Mouse (Mus musculus) retina, adult 2 months (tissue): ENCODE data around the gene Panx2.
A peak's percentile ranks its signal among the peaks of the same experiment; 100 is the strongest.

Source experiments
- DNase-seq: peaks from one replicate; pipeline ENCODE4 v3.0.0-alpha.2; 2012; ENCODE audit warnings: low read depth, low spot score

The Panx2 gene

DNA sequence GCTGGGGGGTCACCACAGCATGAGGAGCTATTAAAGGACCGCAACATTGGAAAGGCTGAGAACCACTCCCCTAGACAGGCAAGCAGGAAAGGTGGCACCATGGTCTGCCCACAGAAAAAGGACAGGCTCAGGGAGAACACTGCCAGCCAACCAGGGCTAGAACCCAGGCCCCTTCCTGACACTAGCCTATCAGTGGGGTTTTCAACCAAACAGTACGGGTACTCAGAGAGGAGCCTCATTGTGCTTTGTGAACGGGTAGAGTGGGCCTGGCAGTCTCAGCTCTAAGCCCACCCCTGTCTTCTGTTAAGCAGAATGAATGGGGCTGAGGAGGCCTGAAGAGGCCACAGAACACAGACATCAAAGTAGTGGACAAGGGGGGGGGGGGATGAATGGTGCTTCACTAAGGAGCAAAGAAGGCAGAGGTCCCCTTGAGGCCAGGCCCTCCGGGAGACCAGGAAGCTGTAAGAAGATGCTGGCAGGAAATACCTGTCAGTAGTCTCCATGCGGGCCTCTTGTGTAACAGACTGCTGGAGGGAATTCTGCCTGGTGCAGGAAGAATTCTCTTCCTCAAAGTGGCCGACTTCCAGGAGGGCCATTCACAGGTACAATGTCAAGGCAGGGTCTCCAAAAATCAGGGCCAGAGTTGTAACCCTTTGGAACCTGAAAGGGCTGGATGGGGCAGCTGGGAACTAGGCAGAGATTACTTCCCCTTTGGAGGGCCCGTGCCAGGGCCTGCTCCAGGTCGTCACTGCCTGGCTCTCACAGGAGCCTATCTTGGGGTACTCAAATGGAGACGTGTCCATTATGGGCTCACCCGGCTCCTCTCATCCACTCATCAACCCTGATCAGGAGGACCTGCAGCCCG lies 15.3 kb downstream of the Panx2 start, which contains the start of gene Trabd:
TSS of gene Trabd (plus strand) at position 512 of the 865 bp plus-strand sequence.
- no peak for DNase-seq

DNA sequence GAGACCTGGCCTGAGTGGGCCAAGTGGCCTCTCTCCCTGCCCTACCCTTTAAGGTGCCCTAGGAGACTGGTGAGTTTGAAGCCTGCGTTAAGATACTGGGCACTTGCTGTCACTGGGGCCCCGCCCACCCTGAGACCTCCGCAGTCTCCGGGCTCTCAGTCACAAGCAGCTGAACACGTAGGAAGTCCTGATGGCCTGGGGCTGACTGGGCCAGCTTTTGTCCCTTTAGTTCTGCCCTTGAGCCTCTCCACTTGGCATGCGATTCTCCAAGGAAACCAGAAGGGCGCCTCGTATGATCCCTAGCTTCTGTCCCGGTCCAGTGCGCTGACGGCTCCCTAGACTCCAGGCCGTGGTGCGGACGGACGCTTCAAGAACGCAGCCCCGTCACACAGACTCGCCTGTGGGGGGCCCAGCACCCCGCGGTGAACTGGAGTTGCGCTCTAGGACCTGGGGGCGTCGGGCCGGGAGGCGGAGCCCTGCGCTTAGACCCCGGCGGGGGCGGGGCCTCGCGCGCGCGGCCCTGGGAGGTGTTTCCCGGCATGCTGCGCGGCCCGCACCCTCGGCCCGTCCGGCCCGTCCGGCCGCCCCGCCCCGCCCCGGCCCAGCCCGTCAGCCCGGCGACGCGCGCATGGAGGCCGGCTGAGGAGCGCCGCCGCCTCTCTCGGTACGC lies 16.1 kb downstream of the Panx2 start:
- peak; percentile 74 for DNase-seq

DNA sequence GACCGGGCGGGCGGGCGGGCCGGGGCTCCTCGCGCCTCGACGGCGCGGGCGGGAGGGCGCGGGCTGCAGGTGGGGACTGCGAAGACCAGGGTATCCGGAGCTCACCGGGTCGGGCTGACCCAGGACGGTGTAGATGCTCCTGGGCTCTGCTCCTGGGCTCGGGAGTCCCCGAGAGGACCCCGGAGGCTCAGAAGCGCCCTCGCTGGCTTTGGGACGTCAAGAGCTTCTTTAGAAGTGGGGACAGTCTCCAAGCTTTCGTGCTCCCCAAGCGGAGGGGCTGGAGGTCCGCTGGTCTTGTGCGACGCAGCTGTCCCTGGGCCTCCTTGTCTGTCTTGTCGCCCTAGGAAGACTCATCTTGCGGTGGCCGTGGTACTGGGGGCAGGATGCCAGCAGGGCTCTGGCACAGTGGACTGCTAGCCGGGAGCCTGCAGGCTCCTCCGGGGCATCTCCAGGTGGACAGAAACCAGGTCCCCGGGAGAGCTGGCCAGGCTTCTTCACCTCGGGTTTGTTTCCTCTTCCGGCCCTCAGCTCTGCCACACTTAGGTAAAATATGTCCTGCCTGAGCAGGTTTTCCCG lies 16.7 kb downstream of the Panx2 start:
- no peak for DNase-seq

DNA sequence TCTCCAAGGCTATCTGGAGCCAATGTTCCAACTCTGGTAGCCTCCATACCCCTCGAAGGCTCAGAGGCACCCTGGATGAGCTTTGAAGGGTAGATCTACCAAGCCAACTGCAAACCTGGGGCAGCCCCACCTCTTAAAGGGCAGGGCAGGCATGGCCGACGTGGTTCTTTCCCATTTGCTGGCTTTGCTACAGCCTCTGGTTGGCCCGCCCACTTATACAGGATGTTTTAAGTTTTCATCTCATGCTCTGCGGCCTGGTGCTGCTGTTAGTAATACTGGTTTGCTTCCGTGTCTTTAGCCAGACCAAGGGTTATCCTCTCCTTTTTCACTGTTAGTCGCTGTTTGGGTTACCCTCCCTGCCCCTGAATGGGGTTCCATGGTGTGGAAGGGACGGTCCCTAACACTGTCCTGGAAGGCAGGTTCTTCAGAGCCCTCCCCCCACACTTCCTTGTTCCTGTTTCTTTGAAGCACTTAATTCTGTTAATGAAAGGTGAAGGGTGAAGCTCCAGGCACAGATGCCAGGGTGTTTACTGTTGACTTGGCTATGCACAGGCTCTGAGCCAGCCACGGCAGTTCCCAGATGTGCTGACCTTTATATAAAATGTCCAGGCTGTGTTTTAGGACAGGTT lies 18.8 kb downstream of the Panx2 start:
- no peak for DNase-seq

DNA sequence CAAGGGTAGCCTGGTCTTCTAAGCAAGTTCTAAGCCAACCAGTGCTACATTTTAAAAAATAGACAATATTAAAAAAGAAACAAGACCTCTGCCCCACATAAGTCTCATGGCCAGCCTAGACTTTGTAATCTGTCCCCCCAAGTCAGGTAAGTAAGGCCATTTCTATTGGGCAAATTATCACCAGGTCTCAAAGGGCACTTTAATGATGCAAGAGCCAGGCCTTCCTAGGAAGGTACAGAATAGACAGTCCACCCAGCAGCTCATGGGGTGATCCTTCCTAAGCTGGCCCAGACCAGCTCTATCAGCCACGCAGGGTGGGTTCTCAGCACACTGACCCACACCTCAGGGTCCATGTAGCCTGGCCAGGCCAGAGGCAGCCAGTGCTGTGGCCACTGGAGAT lies 24.4 kb downstream of the Panx2 start:
- DNase-seq, result no peak

DNA sequence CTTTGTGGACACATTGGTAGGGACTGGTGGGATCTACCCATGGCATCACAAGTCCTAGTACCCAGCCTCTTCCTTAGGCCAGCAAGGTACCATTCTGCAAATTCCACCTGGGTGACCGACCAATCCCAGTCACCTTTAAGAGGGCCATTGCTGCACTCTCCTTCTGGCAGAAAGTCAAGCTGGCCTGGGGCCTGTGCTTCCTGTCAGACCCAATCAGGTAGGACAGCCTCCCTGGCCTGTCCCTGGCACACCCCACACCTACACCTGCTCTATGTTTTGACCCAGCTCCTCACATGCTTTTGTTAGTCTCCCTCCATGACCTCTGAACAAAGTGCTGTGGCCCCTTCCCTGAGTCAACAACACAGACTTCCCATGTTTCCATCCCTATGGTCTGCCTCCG lies 25.3 kb downstream of the Panx2 start:
- no peak for DNase-seq

DNA sequence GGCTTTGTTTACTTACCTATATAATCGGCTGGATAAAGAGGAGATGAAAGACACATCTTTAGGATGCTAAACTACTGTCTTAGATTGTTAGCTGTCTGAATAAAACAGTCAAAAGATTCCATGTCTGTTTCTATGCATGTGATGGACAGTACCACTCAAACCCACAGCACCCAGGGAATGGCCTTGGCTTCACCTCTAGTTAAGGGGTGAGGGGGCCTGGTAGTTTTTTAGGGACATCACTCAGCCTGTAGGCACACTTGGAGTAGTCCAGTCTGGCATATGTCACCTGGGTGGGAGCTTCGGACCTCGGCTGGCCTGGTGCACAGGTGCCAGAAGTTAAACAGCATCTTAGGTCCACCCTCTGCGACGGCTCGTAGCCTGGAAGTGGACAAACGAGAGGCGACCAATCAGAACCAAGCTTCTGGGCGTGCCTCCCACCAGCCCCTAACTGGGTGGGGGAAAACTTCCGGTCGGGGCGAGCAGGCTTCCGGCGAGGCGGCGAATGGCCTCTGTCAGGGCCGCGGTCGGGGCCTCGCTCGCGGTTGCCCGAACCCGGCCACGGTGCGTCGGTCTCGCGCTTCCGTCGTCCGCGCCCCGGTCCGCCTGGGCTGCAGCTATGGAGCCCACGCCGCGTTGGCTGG lies 29.2 kb downstream of the Panx2 start, which contains the start of gene Selenoo:
TSS of gene Selenoo (plus strand) at position 478 of the 641 bp plus-strand sequence.
- peak; percentile 74 for DNase-seq

DNA sequence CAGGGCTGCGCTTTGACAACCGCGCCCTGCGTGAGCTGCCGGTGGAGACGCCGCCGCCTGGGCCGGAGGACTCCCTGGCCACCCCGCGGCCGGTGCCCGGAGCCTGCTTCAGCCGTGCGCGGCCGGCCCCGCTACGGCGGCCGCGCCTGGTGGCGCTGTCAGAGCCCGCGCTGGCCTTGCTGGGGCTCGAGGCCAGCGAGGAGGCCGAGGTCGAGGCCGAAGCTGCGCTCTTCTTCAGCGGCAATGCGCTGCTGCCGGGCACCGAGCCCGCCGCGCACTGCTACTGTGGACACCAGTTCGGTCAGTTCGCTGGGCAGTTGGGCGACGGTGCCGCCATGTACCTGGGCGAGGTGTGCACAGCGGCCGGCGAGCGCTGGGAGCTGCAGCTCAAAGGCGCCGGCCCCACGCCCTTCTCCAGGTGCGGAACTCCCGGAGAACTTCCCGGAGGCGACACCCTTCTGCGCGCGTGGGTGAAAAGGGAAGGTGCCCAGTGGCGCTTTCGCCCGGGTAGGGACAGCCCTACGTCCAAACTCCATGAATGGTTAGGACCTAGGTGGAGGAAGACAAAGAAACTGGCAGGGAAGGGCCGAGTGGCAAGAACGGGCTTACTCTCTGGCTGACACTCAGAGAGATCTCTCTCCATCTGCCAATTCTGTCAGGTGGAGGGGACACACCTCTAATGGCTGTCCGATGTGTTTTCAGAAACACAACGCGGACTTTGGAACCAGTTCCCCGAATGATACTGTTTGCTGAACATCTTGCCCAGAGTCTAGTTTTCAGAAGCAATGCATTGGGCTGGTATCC lies 29.9 kb downstream of the Panx2 start:
- DNase-seq, result no peak

DNA sequence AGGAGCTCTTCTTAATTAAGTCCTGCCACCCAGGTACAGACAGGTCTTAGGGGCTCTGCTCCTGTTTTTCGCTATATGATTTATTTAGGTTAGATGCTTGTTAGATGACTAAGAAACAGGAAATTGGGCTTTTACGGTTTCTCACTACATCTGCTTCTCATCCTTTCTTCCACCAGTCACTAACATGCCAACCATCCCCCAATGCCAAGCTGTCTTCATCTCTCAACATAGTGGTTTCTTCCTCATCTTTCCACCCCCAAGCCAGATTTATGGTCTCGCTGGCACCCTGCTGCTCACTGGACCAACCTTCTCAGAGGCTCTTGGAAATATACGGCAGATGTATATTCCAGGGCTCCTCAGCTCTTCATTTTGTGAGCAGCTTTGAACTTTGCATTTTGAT lies 31.1 kb downstream of the Panx2 start:
- no peak for DNase-seq

DNA sequence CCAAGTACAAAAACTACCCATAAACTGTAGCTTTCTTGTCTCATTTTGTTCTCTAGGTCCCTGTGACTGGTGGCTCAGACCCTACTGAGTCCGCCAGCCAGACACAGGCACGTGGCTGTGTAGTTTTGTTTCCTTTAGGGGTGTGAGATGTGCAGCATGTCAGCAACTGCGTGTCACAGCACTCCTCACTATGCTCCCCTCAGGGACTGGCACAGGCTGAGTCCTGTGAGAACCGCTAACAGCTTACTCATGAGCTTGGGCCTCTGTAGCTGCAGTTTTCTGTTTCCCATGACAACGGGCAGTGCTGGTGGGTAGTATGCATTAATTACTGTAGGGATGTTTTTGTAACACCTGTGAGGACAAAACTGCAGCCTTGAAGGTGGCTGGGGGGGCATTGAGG lies 32.6 kb downstream of the Panx2 start:
- DNase-seq, result no peak

DNA sequence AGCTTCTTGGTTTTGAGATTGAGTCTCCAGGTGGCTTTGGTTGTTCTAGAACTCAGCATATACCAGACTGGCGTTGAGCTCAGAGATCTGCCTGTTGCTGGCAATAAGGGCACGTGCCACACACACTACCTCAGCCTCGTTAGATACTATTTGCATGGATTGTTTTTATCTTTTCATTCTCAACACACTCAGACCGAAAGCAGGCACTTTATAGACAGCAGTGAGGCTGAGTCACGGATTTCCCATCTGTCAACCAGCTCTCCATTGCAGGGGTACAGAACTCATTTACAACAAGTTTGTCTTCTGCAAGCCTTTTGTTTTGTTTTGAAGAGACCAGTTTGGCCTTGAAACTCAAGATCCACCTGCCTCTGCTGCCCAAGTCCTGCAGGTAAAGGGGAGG lies 37.9 kb downstream of the Panx2 start:
- DNase-seq, result no peak

DNA sequence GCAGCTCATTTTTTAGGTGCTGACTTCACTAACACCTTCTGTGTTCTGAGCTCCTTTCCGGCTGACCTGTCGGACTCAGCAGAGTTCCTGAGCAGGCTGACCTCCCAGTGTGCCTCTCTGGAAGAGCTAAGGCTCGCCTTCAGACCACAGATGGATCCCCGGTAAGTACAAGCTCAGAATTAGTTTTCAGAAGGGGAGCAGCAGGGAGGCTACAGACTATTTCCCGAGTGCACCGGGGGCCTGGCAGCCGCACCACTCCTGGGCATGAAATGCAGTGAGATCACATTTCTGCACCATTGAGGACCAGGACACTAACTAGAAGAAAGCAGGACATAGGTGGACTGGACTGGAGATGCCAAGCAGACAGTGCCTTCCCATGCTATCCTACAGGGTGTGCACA lies 39.1 kb downstream of the Panx2 start:
- no peak for DNase-seq

DNA sequence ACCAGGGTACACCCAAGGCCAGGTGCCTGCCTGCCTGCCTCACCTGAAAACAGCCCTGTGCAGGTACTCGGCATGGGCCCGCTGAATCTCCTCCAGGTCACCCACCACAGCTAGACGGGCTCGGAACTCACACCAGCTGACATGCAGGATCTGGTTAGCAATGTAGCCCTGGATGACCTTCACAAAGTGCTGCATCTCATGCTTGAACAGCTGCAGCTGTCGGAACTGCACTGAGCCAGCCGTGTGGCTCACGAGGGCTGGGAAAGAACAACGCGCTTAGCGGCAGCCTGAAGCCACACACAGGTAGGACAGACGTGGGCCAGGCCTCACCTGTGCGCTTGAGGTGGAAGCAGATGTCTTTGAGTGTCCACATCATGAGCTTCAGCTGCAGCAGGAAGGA lies 41.3 kb downstream of the Panx2 start:
- no peak for DNase-seq

DNA sequence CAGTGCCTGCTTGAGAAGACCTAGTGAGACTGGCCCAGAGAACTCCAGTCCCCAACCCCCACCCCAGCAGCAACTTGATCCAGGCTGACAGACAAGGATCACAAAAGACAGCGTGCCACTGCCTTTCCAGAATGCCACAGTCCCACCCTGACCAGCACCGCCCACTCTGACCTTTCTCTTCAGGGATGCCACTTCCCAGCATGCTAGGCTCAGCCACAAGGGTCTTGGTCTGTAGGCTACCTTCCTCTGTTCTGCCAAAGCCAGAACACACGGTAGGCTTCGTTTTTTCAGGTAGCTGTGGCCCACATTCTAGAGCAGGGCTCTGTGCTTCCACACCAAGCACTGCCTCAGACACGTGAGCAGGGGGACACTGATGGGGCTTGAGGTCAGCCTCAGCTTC lies 43.1 kb downstream of the Panx2 start:
- DNase-seq, result no peak

DNA sequence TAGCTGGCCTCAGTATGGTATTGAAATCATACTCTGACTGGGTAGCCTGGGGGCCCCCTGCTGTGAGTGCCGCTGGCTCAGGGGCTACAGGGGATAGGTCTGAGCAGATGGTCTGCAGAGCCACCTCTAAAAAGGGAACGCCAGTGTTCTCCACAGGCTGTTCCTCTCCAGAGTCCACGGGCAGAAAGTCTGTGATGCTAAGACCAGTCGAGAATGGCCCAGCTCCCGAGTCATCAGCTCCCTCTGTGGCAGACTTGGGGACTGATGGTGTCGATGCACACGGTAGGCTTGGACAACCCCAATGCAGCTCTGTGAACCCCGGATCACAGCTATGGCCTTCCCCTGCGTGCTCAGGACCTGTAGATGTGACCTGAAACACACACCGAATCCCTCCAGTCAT lies 44.4 kb downstream of the Panx2 start:
- DNase-seq, result no peak

DNA sequence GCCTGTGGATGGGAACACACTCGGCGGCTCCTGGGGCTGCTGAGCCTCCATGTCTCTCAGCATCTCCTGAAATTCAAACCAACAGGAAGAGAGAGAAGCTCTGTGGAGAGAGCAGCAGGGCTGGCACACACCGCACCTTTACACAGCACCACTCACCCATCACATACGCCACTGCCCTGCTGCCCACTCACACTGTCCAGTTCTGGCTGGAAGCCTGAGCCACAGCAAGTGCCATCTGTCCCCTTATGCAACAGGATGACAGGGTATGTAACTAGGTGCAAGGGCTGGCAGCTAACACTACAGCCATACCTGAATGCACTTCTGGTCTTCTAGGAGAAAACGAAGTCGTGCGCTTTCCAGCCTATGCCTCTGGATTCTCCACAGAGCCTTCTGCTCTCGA lies 44.9 kb downstream of the Panx2 start:
- DNase-seq, result no peak

DNA sequence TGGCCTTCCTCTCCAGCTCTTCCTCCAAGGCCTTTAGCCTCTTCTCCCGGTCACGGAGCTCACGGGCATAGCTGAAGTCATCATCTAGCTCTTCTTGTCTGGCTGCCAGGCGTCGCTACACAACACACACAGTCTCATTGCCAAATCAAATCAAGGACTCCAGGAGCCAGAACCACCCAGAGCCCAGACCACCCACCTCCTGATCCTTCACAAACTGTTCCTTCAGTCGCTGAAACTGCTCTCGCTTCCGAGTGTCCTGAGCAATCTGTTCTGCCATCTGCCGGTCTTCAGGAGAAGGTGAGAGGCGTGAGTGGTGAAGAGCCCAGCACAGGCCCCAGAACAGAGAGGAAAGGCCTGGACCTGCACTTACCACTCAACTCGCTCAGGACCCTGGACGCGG lies 46.5 kb downstream of the Panx2 start:
- DNase-seq, result no peak

DNA sequence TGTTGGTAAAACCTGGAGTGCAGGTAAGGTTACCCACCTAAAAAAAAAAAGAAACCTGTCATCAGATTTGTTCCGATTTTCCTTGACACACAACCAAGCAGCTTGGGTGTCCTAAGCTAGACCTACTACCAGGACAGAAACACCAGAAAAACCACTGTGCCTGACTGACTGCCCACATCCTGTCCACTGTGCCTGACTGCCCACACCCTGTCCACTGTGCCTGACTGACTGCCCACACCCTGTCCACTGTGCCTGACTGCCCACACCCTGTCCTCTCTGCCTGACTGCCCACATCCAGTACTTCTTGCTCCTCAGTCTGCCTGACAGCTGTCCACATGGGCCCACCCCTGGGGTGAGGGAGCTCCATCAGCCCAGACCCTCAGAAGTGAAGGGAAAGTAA lies 47.4 kb downstream of the Panx2 start:
- no peak for DNase-seq

DNA sequence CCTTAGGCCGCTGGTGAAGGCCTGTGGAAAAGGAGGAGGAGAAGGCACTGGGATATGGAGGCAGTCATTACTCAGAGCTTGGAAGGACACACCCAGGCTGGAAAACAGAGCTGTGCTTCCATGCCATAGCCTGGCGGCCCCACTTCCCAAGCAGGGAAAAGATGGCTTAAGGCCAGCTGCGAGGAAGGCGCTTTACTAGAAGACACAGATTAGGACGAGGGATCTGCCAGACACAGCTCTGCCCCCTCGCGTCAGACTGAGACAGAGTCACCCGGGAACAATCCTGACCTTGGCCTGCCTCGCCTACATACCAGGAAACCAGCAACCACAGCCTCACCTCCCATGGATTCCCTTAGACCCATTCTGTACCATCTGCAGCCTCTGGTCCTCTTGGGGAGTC lies 50.6 kb downstream of the Panx2 start:
- no peak for DNase-seq

DNA sequence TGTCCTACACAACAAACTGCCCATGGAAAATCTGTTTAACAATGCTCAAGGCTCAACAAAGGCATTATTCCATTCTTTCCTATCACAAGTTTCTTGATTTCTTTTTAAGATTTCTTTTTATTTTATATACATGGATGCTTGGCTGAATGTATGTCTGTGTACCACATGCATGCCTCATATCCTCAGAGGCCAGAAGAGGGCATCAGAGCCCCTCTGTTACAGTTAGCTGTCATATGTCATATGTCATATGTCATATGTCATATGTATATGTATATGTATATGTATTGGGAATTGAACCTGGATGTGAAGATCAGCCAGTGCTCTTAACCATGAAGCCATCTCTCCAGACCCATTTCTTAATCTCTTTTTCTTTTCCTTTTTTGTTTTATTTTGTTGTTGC lies 58.5 kb downstream of the Panx2 start:
- DNase-seq, result no peak
